In genomic region chr11:101772449-101772848, GRCm38 (mm10) we compare ENCODE assay signal across 8 mouse cellular contexts. TPM values are rescaled to one million over a fixed set of nuclear protein-coding genes. Genes with fewer than 3 reads are reported as not detected.
A peak's percentile ranks its signal among the peaks of the same experiment; 100 is the strongest.
DNase-seq lines count a peak whose midpoint lies in the region; ATAC-seq lines count a peak whose summit lies in the region.

No protein-coding gene starts in this region.

- no peak overlapping the region for H3K27ac ChIP-seq in embryonic facial prominence, embryonic 14.5 days (replicated peaks; ENCODE audit: low read depth, low read length)
- H3K27ac ChIP-seq in limb, embryonic 10.5 days: peak overlapping the region; percentile 81
- no peak overlapping the region for H3K27ac ChIP-seq in midbrain, embryonic 12.5 days (replicated peaks)

- peak overlapping the region; percentile 31 for H3K4me3 ChIP-seq in erythroblast, embryonic 14.5 days (replicated peaks)
- peak overlapping the region; percentile 27 for H3K4me3 ChIP-seq in embryonic facial prominence, embryonic 14.5 days (ENCODE audit: low read depth, low read length)
- H3K4me3 ChIP-seq in limb, embryonic 10.5 days: peak overlapping the region; percentile 32
- H3K4me3 ChIP-seq in midbrain, embryonic 12.5 days: no peak overlapping the region

- WGBS in embryonic facial prominence, embryonic 14.5 days: 0% methylated on average over 12 of the region's 16 CpGs
- WGBS in limb, embryonic 10.5 days: under 1% methylated on average over 16 of the region's 16 CpGs
- under 1% methylated on average over 16 of the region's 16 CpGs for WGBS in midbrain, embryonic 12.5 days

- H3K4me2 ChIP-seq in embryonic facial prominence, embryonic 14.5 days (ENCODE audit: low read depth, low read length): peak overlapping the region; percentile 57
- peak overlapping the region; percentile 33 for H3K4me2 ChIP-seq in midbrain, embryonic 12.5 days (replicated peaks)

- DNase-seq in embryonic facial prominence, embryonic 14.5 days (ENCODE audit: low spot score): peak; percentile 95
- DNase-seq in heart, postnatal 14 days: peak; percentile 39 to 70
- peak; percentile 92 for DNase-seq in limb, embryonic 10.5 days (ENCODE audit: low spot score)
- no peak for DNase-seq in right cerebral cortex, adult 2 months (ENCODE audit: low spot score in 2 of 2)
- no peak for DNase-seq in right cerebral cortex, postnatal 25 days

- peaks cover 33% of the 10 kb centered on the region for H3K27me3 ChIP-seq in erythroblast, embryonic 14.5 days (ENCODE audit: control insufficient read depth)
- H3K27me3 ChIP-seq in embryonic facial prominence, embryonic 14.5 days (replicated peaks; ENCODE audit: control insufficient read depth, insufficient read depth, low read length): 0 out of 2 replicates have a peak, but pooled peaks cover 7% of the 10 kb centered on the region
- H3K27me3 ChIP-seq in limb, embryonic 10.5 days (ENCODE audit: low read depth, poor library complexity, severe bottlenecking): peaks cover 16% of the 10 kb centered on the region
- peaks cover 62% of the 10 kb centered on the region for H3K27me3 ChIP-seq in midbrain, embryonic 12.5 days

- peaks cover 20% of the 10 kb centered on the region for H3K36me3 ChIP-seq in erythroblast, embryonic 14.5 days (ENCODE audit: control insufficient read depth)
- H3K36me3 ChIP-seq in embryonic facial prominence, embryonic 14.5 days (ENCODE audit: control insufficient read depth, insufficient read depth, low read length): peaks cover 30% of the 10 kb centered on the region
- peaks cover 77% of the 10 kb centered on the region for H3K36me3 ChIP-seq in limb, embryonic 10.5 days
- peaks cover 12% of the 10 kb centered on the region for H3K36me3 ChIP-seq in midbrain, embryonic 12.5 days

- H3K4me1 ChIP-seq in erythroblast, embryonic 14.5 days (ENCODE audit: control insufficient read depth): no peaks in the 10 kb centered on the region
- no peaks in the 10 kb centered on the region; the same call in 1 of the 2 replicates for H3K4me1 ChIP-seq in embryonic facial prominence, embryonic 14.5 days (ENCODE audit: control insufficient read depth, insufficient read depth, low read length)
- H3K4me1 ChIP-seq in limb, embryonic 10.5 days: peaks cover 28% of the 10 kb centered on the region
- peaks cover 14% of the 10 kb centered on the region for H3K4me1 ChIP-seq in midbrain, embryonic 12.5 days

- intact Hi-C loops in heart, postnatal 14 days (cut with DNase I): no loop called here

- H3K9ac ChIP-seq in embryonic facial prominence, embryonic 14.5 days (ENCODE audit: low read depth, low read length): 0 out of 2 replicates have a peak overlapping the region, but pooled peaks have one; percentile 19
- no peak overlapping the region for H3K9ac ChIP-seq in midbrain, embryonic 12.5 days (replicated peaks)

- ATAC-seq in erythroblast, adult 5-6 weeks (replicated peaks; ENCODE audit: low FRiP score, poor library complexity, severe bottlenecking): no peak
- peak; percentile 91 for ATAC-seq in embryonic facial prominence, embryonic 14.5 days (ENCODE audit: low read depth)
- ATAC-seq in midbrain, embryonic 12.5 days (ENCODE audit: low FRiP score, low read depth): peak; percentile 75

- H3K9me3 ChIP-seq in erythroblast, embryonic 14.5 days (ENCODE audit: control insufficient read depth, low read length): no peaks in the 10 kb centered on the region
- no peaks in the 10 kb centered on the region for H3K9me3 ChIP-seq in embryonic facial prominence, embryonic 14.5 days (ENCODE audit: control insufficient read depth, low read length)
- H3K9me3 ChIP-seq in limb, embryonic 10.5 days (replicated peaks): no peaks in the 10 kb centered on the region
- H3K9me3 ChIP-seq in midbrain, embryonic 12.5 days: no peaks in the 10 kb centered on the region

RNA-seq across cellular contexts. Expression of gene Etv4, which starts 12.7 kb away (rescaled TPM):
- polyA plus RNA-seq in erythroblast, embryonic 14.5 days (2012): 0.09 TPM in 1 of 2 replicates, not detected in the other
- total RNA-seq in erythroblast, adult 5-6 weeks (2015; ENCODE audit: low replicate concordance): not detected in 2 replicates
- not detected in 2 replicates for total RNA-seq in erythroblast, adult 5-6 weeks (2017; ENCODE audit: low replicate concordance)
- polyA plus RNA-seq in embryonic facial prominence, embryonic 14.5 days (2014; fragmentation: Nextera tagmentation; extraction: Ambion mirVana): 9.3 and 11.8 TPM in 2 replicates
- 1 to 10 TPM; 1.0 to 1.3 TPM for total RNA-seq in heart, postnatal 14 days (2021)
- 37.8 and 48.3 TPM in 2 replicates for polyA plus RNA-seq in limb, embryonic 10.5 days (2016; fragmentation: Nextera tagmentation; extraction: Ambion mirVana)
- polyA plus RNA-seq in midbrain, embryonic 12.5 days (2016; fragmentation: Nextera tagmentation; extraction: Ambion mirVana): 4.1 and 4.3 TPM in 2 replicates

RNA-seq across cellular contexts. Expression of gene Dhx8, which starts 39.7 kb away (rescaled TPM):
- 0.88 and 0.89 TPM in 2 replicates for polyA plus RNA-seq in erythroblast, embryonic 14.5 days (2012)
- total RNA-seq in erythroblast, adult 5-6 weeks (2015; ENCODE audit: low replicate concordance): 32.0 and 32.9 TPM in 2 replicates
- total RNA-seq in erythroblast, adult 5-6 weeks (2017; ENCODE audit: low replicate concordance): 47.7 and 77.6 TPM in 2 replicates
- polyA plus RNA-seq in embryonic facial prominence, embryonic 14.5 days (2014; fragmentation: Nextera tagmentation; extraction: Ambion mirVana): 28.1 and 31.5 TPM in 2 replicates
- 10 to 100 TPM; 17.8 to 19.9 TPM for total RNA-seq in heart, postnatal 14 days (2021)
- 51.7 and 60.5 TPM in 2 replicates for polyA plus RNA-seq in limb, embryonic 10.5 days (2016; fragmentation: Nextera tagmentation; extraction: Ambion mirVana)
- polyA plus RNA-seq in midbrain, embryonic 12.5 days (2016; fragmentation: Nextera tagmentation; extraction: Ambion mirVana): 46.9 and 48.0 TPM in 2 replicates

Comparison
In these comparisons a context has a peak if more than half of its experiments do, and no peak if none do; other contexts are left out.
1. DNase-seq: peak in embryonic facial prominence, embryonic 14.5 days (single experiment), heart, postnatal 14 days (2 of 2) and limb, embryonic 10.5 days (single experiment); none in right cerebral cortex, adult 2 months (0 of 2) and right cerebral cortex, postnatal 25 days (single experiment).
2. RNA of gene Dhx8, which starts 39.7 kb away (polyA plus RNA-seq): 51.7 to 60.5 TPM in limb, embryonic 10.5 days, 46.9 to 48.0 TPM in midbrain, embryonic 12.5 days and 28.1 to 31.5 TPM in embryonic facial prominence, embryonic 14.5 days; 0.88 to 0.89 TPM in erythroblast, embryonic 14.5 days; every median in the first group is over 10 times any median in the second.